Mouse (Mus musculus): ENCODE results near the gene Oxsr1.

DNA sequence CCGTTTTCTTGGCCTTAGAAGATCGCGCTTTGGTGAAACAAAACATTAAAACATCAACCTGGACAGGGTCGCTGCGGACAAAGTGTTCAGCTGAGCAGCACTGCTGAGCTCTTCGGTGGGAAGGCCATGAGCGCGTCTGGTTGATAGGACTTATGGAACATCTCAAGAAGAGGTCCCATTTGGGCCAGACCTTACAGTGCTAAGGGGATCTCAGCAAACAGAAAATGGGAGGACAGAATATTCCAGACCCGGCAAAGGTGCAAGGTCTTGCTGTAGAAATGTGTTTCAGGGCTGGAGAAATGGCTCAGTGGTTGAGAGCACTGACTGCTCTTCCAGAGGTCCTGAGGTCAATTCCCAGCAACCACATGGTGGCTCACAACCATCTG, 1.0 kb upstream of the Oxsr1 start:
- no peak for TF ChIP-seq CTCF (conservative IDR thresholded peaks at IDR 0.05; ENCODE audit: insufficient read depth, insufficient read length, low read depth, low read length)
- no peak for TF ChIP-seq POLR2A (IDR thresholded peaks at IDR 0.05; ENCODE audit: low read depth, low read length)
